Mouse (Mus musculus): ENCODE results near the gene Kcnk3.

- no peak for TF ChIP-seq POLR2A (IDR thresholded peaks at IDR 0.05; ENCODE audit: control insufficient read depth, low read depth, low read length)
- no peak for TF ChIP-seq CTCF (IDR thresholded peaks at IDR 0.05; ENCODE audit: control insufficient read depth, insufficient read depth, insufficient replicate concordance, low read depth, low read length)
Measured at GRCm38 (mm10) chr5:30670091-30670490, 82.1 kb downstream of the Kcnk3 start.
